Mouse (Mus musculus) liver, embryonic 15.5 days (tissue): ENCODE measurements around the gene Ppp2ca. TPM values are rescaled to one million over a fixed set of nuclear protein-coding genes. Genes with fewer than 3 reads are reported as not detected.
"Not testable (repeated sequence)": the region's sequence is repeated elsewhere in the genome, so short reads cannot be mapped to it uniquely, and the experiment has no call there.

Source experiments
- ATAC-seq: fragments of 200-750 bp; cut with Nextera tagmentation; 2 replicates; pipeline ENCODE4 v1.8.0; 2017; ENCODE audit warnings: moderate number of reproducible peaks, mild to moderate bottlenecking, moderate library complexity; ENCODE audit not compliant: insufficient read depth
- H3K27ac ChIP-seq: fragments of 300-500 bp; sonication (generic); replicated peaks from 2 replicates; pipeline ENCODE4 v1.5.1; 2015; ENCODE audit warnings: mild to moderate bottlenecking, inconsistent platforms
- H3K27me3 ChIP-seq: fragments of 300-500 bp; sonication (generic); 2 replicates; pipeline ENCODE4 v1.6.1; 2015; ENCODE audit warnings: mild to moderate bottlenecking, inconsistent platforms
- H3K36me3 ChIP-seq: fragments of 300-500 bp; sonication (generic); replicated peaks from 2 replicates; pipeline ENCODE4 v1.6.1; 2015; ENCODE audit warnings: moderate library complexity, mild to moderate bottlenecking, inconsistent platforms
- H3K4me1 ChIP-seq: fragments of 300-500 bp; sonication (generic); replicated peaks from 2 replicates; pipeline ENCODE4 v1.6.1; 2015; ENCODE audit warnings: inconsistent platforms
- H3K4me2 ChIP-seq: fragments of 300-500 bp; sonication (generic); 2 replicates; pipeline ENCODE4 v1.6.1; 2015; ENCODE audit warnings: moderate library complexity, mild to moderate bottlenecking, inconsistent platforms
- H3K4me3 ChIP-seq: fragments of 300-500 bp; sonication (generic); replicated peaks from 2 replicates; pipeline ENCODE4 v1.5.1; 2015; ENCODE audit warnings: mild to moderate bottlenecking, inconsistent platforms
- H3K9ac ChIP-seq: fragments of 300-500 bp; sonication (generic); 2 replicates; pipeline ENCODE4 v1.6.1; 2015; ENCODE audit warnings: moderate library complexity, mild to moderate bottlenecking, inconsistent platforms
- H3K9me3 ChIP-seq: fragments of 300-500 bp; sonication (generic); replicated peaks from 2 replicates; pipeline ENCODE4 v1.6.1; 2016; ENCODE audit warnings: inconsistent platforms
- WGBS: fragments of 180-500 bp; shearing (Covaris S2); methylation state at CpG from one replicate; pipeline ENCODE4 v1.1.7; 2015; ENCODE audit warnings: mixed read lengths; ENCODE audit not compliant: insufficient replicate concordance; 5-methylcytosine and 5-hydroxymethylcytosine counted together
- microRNA-seq: library from miRNA; unstranded; fragments of <30 nt; microRNA quantifications from one replicate; pipeline ENCODE4, GENCODE M21; 2016
- polyA plus RNA-seq: library from polyadenylated mRNA; unstranded; fragments of >200 nt; fragmentation: Nextera tagmentation; extraction: Ambion mirVana; gene quantifications from 2 replicates; pipeline ENCODE4 v1.2.1, GENCODE M21; 2015

Ppp2ca gene
- polyA plus RNA-seq, 1 experiment from 2014 or later = 31.6 TPM

DNA sequence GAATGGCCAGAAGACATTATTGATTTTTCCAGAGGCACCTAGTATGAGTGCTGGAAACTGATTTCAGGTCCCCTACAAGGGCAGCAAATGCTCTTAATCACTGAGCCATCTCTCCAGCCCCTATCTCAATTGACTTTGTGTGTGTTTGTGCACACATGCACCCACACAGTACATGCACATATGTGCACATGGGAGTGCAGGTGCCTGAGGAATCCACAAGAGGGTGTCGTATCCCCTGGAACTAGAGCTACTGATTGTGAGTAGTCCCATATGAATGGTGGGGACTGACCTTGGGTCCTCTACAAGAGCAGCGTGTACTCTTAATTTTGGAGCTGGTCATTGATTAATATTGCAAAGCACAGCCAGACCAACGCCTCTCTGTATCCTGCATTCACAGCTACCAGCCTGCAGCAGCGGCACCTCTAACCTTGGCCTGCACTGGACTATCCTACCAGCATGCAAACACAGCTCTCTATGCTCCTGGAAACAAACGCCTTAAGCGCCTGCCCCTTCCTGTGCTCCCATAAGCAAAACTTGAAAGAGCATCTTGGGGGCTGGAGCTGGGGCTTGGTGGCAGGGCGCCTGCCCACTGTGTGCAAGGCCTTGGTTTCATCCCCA lies 32.1 kb downstream of the Ppp2ca start:
- Histone ChIP-seq H3K4me3 (no peak overlapping the region), H3K9ac (no peak overlapping the region), H3K27ac (no peak overlapping the region), H3K4me2 (no peak overlapping the region), H3K4me1 (no peaks in the 10 kb centered on the region), H3K36me3 (peaks cover 2% of the 10 kb centered on the region), H3K27me3 (no peaks in the 10 kb centered on the region), H3K9me3 (0 out of 2 replicates have a peak, but pooled peaks cover 3% of the 10 kb centered on the region)
- no peak for ATAC-seq
- 74% methylated on average over 7 of the region's 7 CpGs for WGBS

DNA sequence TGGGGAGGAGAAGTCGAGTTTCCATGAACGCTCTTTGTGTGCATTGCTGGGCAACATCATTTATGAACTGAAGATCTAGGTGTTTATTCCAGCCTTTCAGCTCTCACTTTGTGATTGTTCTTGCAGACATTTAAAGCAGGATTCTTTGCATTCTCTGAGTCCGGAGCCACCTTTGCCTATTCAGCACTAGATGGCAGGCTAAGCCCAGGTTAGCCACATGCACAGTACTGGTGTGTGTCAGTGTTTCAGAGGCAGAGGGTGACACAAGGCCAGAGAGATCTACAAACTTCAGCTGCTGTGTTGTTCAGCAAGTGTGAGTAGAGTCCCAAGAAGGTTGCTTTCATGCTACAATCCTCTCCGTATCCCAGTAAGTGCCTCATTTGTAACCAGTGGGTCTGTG lies 45.2 kb downstream of the Ppp2ca start:
- not testable (repeated sequence) for H3K4me3 ChIP-seq, ATAC-seq, H3K27ac ChIP-seq, H3K36me3 ChIP-seq, H3K4me1 ChIP-seq, H3K27me3 ChIP-seq, H3K4me2 ChIP-seq, H3K9me3 ChIP-seq, H3K9ac ChIP-seq
- 31% methylated on average over 4 of the region's 4 CpGs for WGBS

DNA sequence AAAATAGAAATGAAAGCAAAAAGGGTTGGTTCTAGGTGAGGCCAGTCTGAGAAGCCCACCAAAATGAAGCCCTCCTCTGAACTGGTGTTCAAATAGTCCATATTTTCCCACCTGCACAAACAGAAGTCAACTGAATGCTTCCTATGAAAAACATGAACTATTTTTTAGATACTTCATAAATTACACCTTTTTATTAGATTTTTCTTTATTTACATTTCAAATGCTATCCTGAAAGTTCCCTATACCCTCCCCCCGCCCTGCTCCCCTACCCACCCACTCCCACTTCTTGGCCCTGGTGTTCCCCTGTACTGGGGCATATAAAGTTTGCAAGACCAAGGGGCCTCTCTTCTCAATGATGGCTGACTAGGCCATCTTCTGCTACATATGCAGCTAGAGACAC lies 46.9 kb downstream of the Ppp2ca start, which contains the start of gene Olfr1373:
TSS of gene Olfr1373 (minus strand) at position 101 of the 400 bp plus-strand sequence.
- H3K27ac ChIP-seq, H3K9me3 ChIP-seq, H3K27me3 ChIP-seq, H3K4me2 ChIP-seq, H3K4me1 ChIP-seq, H3K4me3 ChIP-seq, H3K36me3 ChIP-seq, H3K9ac ChIP-seq, ATAC-seq: not testable (repeated sequence)
- 42% methylated on average over 1 of the region's 1 CpGs for WGBS

DNA sequence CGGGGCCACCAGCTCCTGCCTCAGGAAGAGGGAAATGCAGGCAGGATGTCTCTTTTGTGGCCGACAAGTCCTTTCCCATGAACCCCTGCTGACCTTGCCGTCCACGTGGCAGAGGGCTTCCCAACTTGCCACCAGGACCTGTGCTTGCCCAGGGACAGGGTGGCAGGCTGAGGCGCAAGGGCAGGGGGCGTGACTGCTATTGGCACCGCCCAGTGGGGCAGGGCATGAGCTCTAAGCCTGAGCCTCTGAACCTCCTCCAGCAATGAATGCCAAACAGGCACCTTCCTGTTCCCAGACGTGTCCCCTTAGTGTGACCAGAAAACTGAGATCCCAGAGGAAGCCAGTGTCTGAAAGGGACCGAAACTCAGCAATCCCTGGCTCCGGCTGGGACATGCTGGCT lies 65.4 kb downstream of the Ppp2ca start:
- no peaks in the 10 kb centered on the region for H3K9me3 ChIP-seq
- H3K36me3 ChIP-seq = no peaks in the 10 kb centered on the region
- no peak overlapping the region for H3K4me3 ChIP-seq
- H3K9ac ChIP-seq = no peak overlapping the region
- H3K27ac ChIP-seq = no peak overlapping the region
- H3K4me1 ChIP-seq = no peaks in the 10 kb centered on the region
- 19% methylated on average over 10 of the region's 10 CpGs for WGBS
- no peak for ATAC-seq
- peak overlapping the region; percentile 13; the same call in 1 of the 2 replicates for H3K4me2 ChIP-seq
- peaks cover 45% of the 10 kb centered on the region for H3K27me3 ChIP-seq

DNA sequence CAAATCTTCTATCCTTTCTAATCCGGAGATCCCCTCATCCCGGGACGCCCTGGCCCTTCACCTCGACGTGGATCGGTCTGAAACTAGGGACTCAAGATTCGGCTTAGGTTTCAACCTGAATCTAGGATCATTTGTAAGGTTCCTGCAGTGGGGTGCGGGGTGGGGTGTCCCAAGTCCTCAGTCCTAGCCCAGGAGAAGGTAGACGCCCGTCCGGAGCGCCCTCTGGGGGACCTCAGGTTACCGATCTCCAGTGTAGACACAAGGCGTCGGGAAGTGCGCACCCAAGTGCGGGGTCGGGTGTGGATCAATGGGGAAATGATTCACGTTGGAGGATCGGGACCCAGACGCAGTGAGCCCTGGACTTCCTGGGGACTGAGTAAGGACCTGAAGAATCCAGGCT lies 68.6 kb downstream of the Ppp2ca start:
- Histone ChIP-seq H3K27ac (no peak overlapping the region), H3K27me3 (peaks cover 70% of the 10 kb centered on the region), H3K4me2 (0 out of 2 replicates have a peak overlapping the region, but pooled peaks have one; percentile 65), H3K9me3 (no peaks in the 10 kb centered on the region), H3K36me3 (no peaks in the 10 kb centered on the region), H3K4me1 (no peaks in the 10 kb centered on the region), H3K4me3 (no peak overlapping the region; the same call in 1 of the 2 replicates), H3K9ac (no peak overlapping the region)
- WGBS = under 1% methylated on average over 21 of the region's 21 CpGs
- no peak for ATAC-seq

DNA sequence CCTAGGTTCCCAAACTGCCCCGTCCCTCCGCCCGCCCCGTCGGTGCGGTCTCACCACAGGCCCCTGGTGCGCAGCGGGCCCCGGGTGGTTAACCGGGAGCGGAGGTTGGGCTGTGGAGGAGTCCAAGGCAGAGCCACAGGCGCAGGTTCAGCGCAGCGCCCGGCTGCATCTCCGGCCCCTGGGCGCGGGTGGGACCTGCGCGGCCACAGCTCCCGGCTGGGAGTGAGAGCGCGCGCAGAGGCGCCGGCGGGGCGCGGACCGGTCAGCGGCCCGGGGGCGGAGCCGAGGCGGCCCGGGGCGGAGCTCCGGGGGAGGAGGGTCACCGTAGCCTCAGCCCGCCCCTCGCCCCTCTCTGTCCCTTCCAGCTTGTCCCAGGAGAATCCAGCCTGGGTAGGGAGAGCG lies 69.4 kb downstream of the Ppp2ca start:
- not testable (repeated sequence) for H3K9ac ChIP-seq, H3K36me3 ChIP-seq, H3K9me3 ChIP-seq, H3K27ac ChIP-seq, H3K4me1 ChIP-seq
- Histone ChIP-seq H3K4me3 (peak overlapping the region; percentile 49), H3K4me2 (peak overlapping the region; percentile 65), H3K27me3 (peaks cover 76% of the 10 kb centered on the region)
- ATAC-seq = peak; percentile 47
- WGBS = 1% methylated on average over 27 of the region's 42 CpGs

DNA sequence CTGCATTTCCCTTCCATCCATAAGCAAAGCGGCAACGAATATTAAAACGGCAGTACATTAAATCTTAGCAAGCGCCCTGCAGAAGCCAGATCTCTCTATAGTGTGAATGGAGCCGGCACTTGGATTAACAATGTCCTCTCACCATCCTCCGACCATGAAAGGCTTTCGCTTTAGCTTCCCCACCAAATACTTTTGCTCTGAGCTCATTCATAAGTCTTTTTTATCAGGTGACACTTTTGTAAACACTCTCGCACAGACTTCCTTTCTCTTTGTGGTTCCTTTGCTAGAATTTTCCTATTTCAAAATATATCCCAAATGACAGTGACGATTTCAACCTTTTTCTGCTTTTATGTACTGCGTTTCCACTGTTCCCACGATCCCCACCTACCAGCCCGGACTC lies 70.0 kb downstream of the Ppp2ca start:
- ATAC-seq = no peak
- H3K9ac ChIP-seq = no peak overlapping the region
- peak overlapping the region; percentile 49 for H3K4me3 ChIP-seq
- H3K27me3 ChIP-seq = peaks cover 76% of the 10 kb centered on the region
- H3K4me2 ChIP-seq = peak overlapping the region; percentile 65
- no peaks in the 10 kb centered on the region for H3K4me1 ChIP-seq
- no peaks in the 10 kb centered on the region for H3K36me3 ChIP-seq
- H3K9me3 ChIP-seq = no peaks in the 10 kb centered on the region
- H3K27ac ChIP-seq = no peak overlapping the region
- 9% methylated on average over 12 of the region's 12 CpGs for WGBS

Small RNA genes lying within 50 kb of the gene (microRNA-seq; reads per million reads assigned to microRNA genes)
- gene Gm24157 = 1.3 reads per million
- 30.2 reads per million, percentile 40 among the genes with 10 or more reads in this experiment for gene Mir3061

Other genes starting within 250 kb of the Ppp2ca start
- 0.69 and 0.83 TPM in 2 replicates for gene Jade2, start 241.0 kb upstream of the Ppp2ca start, polyA plus RNA-seq
- 46.3 and 48.6 TPM in 2 replicates for gene Cdkn2aipnl, start 131.0 kb upstream of the Ppp2ca start, polyA plus RNA-seq
- 118 and 139 TPM in 2 replicates for gene Ube2b, start 97.9 kb upstream of the Ppp2ca start, polyA plus RNA-seq
- gene Cdkl3, start 94.5 kb upstream of the Ppp2ca start, polyA plus RNA-seq = 0.78 and 1.3 TPM in 2 replicates
- not detected in 2 replicates for gene Olfr1373, start 46.8 kb downstream of the Ppp2ca start, polyA plus RNA-seq
- gene Olfr1371, start 115.3 kb downstream of the Ppp2ca start, polyA plus RNA-seq = not detected in 2 replicates
- gene Skp1a, start 133.3 kb downstream of the Ppp2ca start, polyA plus RNA-seq = 236 and 277 TPM in 2 replicates
- 1.4 and 1.9 TPM in 2 replicates for gene Tcf7, start 184.3 kb downstream of the Ppp2ca start, polyA plus RNA-seq